Mouse (Mus musculus) megakaryocyte, embryonic 14.5 days (primary cell): Measurements from ENCODE around the gene Dnajb2. TPM values are rescaled to one million over a fixed set of nuclear protein-coding genes. Genes with fewer than 3 reads are reported as not detected.

Experiments
- H3K27me3 ChIP-seq: replicated peaks from 2 replicates; pipeline ENCODE3; 2012; ENCODE audit warnings: inconsistent platforms
- H3K36me3 ChIP-seq: replicated peaks from 2 replicates; pipeline ENCODE3; 2012; ENCODE audit warnings: low read length, inconsistent platforms, mixed read lengths
- H3K4me1 ChIP-seq: 2 replicates; pipeline ENCODE4 v1.6.1; 2012; ENCODE audit warnings: inconsistent platforms
- H3K4me3 ChIP-seq: replicated peaks from 2 replicates; pipeline ENCODE3; 2012; ENCODE audit warnings: moderate library complexity, mild to moderate bottlenecking, inconsistent platforms
- H3K9me3 ChIP-seq: 2 replicates; pipeline ENCODE4 v1.6.1; 2012; ENCODE audit warnings: inconsistent platforms
- FLI1 ChIP-seq: IDR thresholded peaks from 2 replicates; pipeline ENCODE4 v1.6.1; 2012; ENCODE audit warnings: low read length, inconsistent platforms, mixed read lengths
- GATA1 ChIP-seq: IDR thresholded peaks from 3 replicates; pipeline ENCODE4 v1.6.1; 2012; ENCODE audit warnings: mixed read lengths, low read length, inconsistent platforms, borderline replicate concordance
- polyA plus RNA-seq: library from polyadenylated mRNA; stranded (reverse); fragments of >175 nt; gene quantifications from 2 replicates; pipeline ENCODE4 v1.2.3, GENCODE M21; 2012; ENCODE audit warnings: low replicate concordance; ENCODE audit not compliant: insufficient read depth

Gene Dnajb2
- polyA plus RNA-seq, 1 experiment, result 97.0 TPM

GRCm38 (mm10) chr1:75291321-75291720 lies 55.1 kb downstream of the Dnajb2 start:
- Histone ChIP-seq H3K36me3 (no peaks in the 10 kb centered on the region), H3K27me3 (peaks cover 41% of the 10 kb centered on the region)
- TF ChIP-seq GATA1 (no peak), FLI1 (no peak)

DNA sequence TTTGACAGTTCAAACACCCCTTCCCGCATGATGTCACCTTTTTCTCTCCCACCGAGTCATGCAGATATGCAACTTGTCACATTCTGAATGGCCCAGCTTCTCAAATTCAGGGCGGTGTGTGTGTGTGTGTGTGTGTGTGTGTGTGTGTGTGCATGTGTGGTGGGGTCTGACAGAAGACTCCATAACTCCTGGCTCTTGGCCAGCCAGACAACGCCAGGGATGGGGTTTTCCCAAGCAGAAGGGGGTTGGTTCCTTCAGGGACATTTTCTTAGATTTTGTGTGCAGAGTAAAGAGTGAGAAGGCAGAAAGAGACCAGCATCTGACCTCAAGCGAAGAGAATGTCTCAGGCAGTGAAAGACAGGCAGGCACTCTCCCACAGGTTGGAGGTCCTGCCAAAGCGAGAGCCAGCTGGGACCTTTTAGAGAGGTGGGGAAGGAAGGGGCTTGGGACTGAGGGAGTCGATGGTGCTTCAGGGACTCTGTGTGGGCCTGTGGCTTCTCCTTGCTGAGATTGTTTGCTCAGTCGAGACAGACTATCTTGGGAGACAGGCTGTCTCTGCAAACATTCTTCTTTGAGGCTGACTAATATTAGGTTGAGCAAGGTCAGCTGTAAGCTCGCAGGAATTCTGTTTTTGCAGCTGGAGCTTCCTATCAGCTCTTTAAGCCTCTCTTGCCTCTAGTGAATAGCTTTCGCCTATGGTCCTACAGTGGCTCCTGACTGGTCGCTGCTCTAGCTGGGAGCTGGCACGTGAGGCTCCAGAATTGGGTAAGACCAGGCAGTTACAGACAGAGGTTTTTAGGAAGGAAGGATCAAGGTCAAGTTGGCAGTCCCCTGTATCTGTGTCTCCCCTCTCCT lies 56.5 kb downstream of the Dnajb2 start:
- Histone ChIP-seq H3K9me3 (peaks cover 10% of the 10 kb centered on the region), H3K4me3 (no peak overlapping the region), H3K36me3 (no peaks in the 10 kb centered on the region), H3K4me1 (0 out of 2 replicates have a peak, but pooled peaks cover 8% of the 10 kb centered on the region), H3K27me3 (peaks cover 41% of the 10 kb centered on the region)
- TF ChIP-seq GATA1 (no peak), FLI1 (no peak)

More at GRCm38 (mm10) chr1:75291321-75291720, 55.1 kb downstream of the Dnajb2 start:
- Histone ChIP-seq H3K9me3 (no peaks in the 10 kb centered on the region), H3K4me3 (no peak overlapping the region), H3K4me1 (0 out of 2 replicates have a peak, but pooled peaks cover 8% of the 10 kb centered on the region)

GRCm38 (mm10) chr1:75293331-75293701 lies 57.1 kb downstream of the Dnajb2 start:
- peaks cover 35% of the 10 kb centered on the region for H3K27me3 ChIP-seq
- H3K36me3 ChIP-seq, result no peaks in the 10 kb centered on the region
- H3K4me3 ChIP-seq, result no peak overlapping the region
- TF ChIP-seq FLI1 (no peak), GATA1 (no peak)
- peaks cover 12% of the 10 kb centered on the region for H3K9me3 ChIP-seq
- H3K4me1 ChIP-seq, result 0 out of 2 replicates have a peak, but pooled peaks cover 8% of the 10 kb centered on the region

- H3K27me3 ChIP-seq, result peaks cover 29% of the 10 kb centered on the region
- TF ChIP-seq FLI1 (no peak), GATA1 (no peak)
- no peaks in the 10 kb centered on the region for H3K36me3 ChIP-seq
- peaks cover 15% of the 10 kb centered on the region for H3K4me1 ChIP-seq
- H3K4me3 ChIP-seq, result no peak overlapping the region
- H3K9me3 ChIP-seq, result peaks cover 16% of the 10 kb centered on the region
These were observed 58.1 kb downstream of the Dnajb2 start for GRCm38 (mm10) chr1:75294294-75294693.

Other genes starting within 250 kb of the Dnajb2 start
- gene Nhej1, start 111.2 kb upstream of the Dnajb2 start, polyA plus RNA-seq, result 0.66 TPM in 1 of 2 replicates, not detected in the other
- gene Slc23a3, start 102.5 kb upstream of the Dnajb2 start, polyA plus RNA-seq, result not detected in 2 replicates
- gene Cnppd1, start 93.7 kb upstream of the Dnajb2 start, polyA plus RNA-seq, result 34.3 and 35.1 TPM in 2 replicates
- 42.4 and 48.9 TPM in 2 replicates for gene Retreg2, start 93.6 kb upstream of the Dnajb2 start, polyA plus RNA-seq
- 20.4 and 28.1 TPM in 2 replicates for gene Zfand2b, start 67.8 kb upstream of the Dnajb2 start, polyA plus RNA-seq
- gene Abcb6, start 56.0 kb upstream of the Dnajb2 start, polyA plus RNA-seq, result 6.4 and 12.6 TPM in 2 replicates
- gene Ankzf1, start 44.3 kb upstream of the Dnajb2 start, polyA plus RNA-seq, result 0.68 and 8.0 TPM in 2 replicates
- 58.1 and 99.4 TPM in 2 replicates for gene Atg9a, start 44.2 kb upstream of the Dnajb2 start, polyA plus RNA-seq
- gene Glb1l, start 25.6 kb upstream of the Dnajb2 start, polyA plus RNA-seq, result 0.47 and 1.1 TPM in 2 replicates
- 195 and 221 TPM in 2 replicates for gene Stk16, start 25.6 kb upstream of the Dnajb2 start, polyA plus RNA-seq
- gene Tuba4a, start 16.5 kb upstream of the Dnajb2 start, polyA plus RNA-seq, result 283 and 585 TPM in 2 replicates
- not detected in 2 replicates for gene A630095N17Rik, start 4.3 kb upstream of the Dnajb2 start, polyA plus RNA-seq
- 12.4 and 22.6 TPM in 2 replicates for gene Ptprn, start 28.1 kb downstream of the Dnajb2 start, polyA plus RNA-seq
- 0.26 TPM in 1 of 2 replicates, not detected in the other for gene Resp18, start 42.0 kb downstream of the Dnajb2 start, polyA plus RNA-seq
- 165 and 178 TPM in 2 replicates for gene Dnpep, start 81.6 kb downstream of the Dnajb2 start, polyA plus RNA-seq
- 0.11 TPM in 1 of 2 replicates, not detected in the other for gene Des, start 123.9 kb downstream of the Dnajb2 start, polyA plus RNA-seq
- 48.7 TPM in 1 of 2 replicates, not detected in the other for gene Speg, start 138.9 kb downstream of the Dnajb2 start, polyA plus RNA-seq
- gene Gmppa, start 199.5 kb downstream of the Dnajb2 start, polyA plus RNA-seq, result 234 and 693 TPM in 2 replicates
- gene Asic4, start 214.0 kb downstream of the Dnajb2 start, polyA plus RNA-seq, result 0.13 TPM in 1 of 2 replicates, not detected in the other
- 9.2 and 30.3 TPM in 2 replicates for gene Chpf, start 242.9 kb downstream of the Dnajb2 start, polyA plus RNA-seq
- gene Tmem198, start 243.1 kb downstream of the Dnajb2 start, polyA plus RNA-seq, result 1.7 TPM in 1 of 2 replicates, not detected in the other